Mouse (Mus musculus) urinary bladder, postnatal 25 days (tissue): ENCODE measurements around the gene Grb2.

ENCODE experiments used
- DNase-seq: peaks from one replicate; pipeline ENCODE4 v3.0.0; 2022; ENCODE audit warnings: low spot score

Gene Grb2

DNA sequence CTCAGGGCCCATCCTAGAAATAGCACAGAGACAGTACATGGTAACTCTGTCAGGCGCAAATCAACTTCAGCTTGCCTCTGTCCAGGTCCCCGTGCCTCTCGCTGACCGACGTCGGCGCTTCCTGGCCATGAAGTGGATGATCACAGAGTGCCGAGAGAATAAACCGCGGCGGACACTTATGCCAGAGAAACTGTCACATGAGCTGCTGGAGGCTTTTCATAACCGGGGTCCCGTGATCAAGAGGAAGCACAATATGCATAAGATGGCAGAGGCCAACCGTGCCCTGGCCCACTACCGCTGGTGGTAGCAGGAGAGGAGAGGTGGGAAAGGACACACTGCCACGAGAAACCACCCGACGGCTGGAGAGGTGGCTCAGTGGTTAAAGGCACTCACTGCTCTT is 101.7 kb downstream of the Grb2 start:
- DNase-seq: no peak

- no peak for DNase-seq
Measured at GRCm38 (mm10) chr11:115604304-115604696, 104.1 kb downstream of the Grb2 start.

DNA sequence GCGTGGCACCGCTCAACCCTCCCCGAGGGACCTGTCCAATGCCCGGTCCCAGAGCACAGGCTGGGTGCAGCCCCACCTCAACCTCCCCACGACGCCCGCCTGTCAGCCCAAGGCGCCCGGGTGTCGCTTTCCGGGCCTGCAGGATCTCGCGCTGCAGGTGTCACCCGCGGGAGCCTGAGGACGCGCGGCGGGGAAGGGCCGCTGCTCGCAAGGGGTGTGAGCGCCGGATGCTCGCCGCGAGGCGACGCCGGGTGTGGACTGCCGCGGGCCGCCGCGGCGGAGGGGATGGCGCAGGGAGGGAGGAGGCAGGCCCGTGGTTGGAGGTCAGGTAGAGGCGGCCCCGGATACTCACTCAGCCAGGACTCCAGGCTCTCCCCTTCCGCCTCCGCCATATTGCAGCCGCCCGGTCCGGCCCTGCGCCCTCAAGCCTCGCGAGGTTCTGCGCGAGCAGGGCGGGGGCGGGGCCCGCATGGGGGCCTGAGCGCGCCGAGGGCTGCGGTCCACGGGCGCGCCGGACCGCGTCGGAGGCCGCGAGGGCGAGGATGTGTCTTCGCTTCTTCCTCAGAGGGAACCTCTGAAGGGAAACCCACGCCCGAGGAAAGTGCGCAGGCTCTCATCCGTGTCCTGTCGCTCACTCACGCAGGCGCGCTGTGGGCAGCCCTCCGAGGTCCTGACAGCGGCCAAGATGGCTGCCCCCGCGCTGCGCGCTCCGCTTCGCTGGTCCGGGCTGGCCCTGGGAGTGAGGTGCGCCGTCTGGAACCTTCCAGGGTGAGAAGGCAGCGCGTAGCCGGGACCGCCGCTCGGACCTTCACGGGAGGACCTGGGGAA is 104.7 kb downstream of the Grb2 start, which contains the start of the genes Mrps7 and Gga3:
Gene Mrps7, plus strand, starts transcription at position 450 of the 828 bp plus-strand sequence.
Gene Gga3, minus strand, starts transcription at position 576 of the 828 bp plus-strand sequence.
- DNase-seq: peak; percentile 92

DNA sequence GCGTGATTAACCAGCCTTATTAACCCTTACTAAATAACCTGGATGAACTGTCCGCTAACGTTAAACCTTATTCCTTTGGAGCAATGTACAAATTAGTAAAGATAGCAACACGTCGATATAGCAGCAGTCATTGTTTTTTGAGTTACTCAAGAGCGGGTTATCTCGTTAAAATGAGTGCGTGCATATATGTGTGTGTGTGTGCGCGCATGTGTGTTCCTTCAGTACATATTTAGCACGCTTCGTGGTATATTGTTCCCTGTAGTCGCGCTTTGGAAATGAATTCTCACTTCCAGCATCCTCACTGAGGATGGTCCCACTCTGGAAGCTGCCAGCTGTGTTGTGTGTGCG is 105.3 kb downstream of the Grb2 start:
- DNase-seq: no peak

- no peak for DNase-seq
Measured at GRCm38 (mm10) chr11:115601174-115601573, 107.2 kb downstream of the Grb2 start.

- no peak for DNase-seq
Measured at GRCm38 (mm10) chr11:115600743-115601142, 107.7 kb downstream of the Grb2 start.

DNA sequence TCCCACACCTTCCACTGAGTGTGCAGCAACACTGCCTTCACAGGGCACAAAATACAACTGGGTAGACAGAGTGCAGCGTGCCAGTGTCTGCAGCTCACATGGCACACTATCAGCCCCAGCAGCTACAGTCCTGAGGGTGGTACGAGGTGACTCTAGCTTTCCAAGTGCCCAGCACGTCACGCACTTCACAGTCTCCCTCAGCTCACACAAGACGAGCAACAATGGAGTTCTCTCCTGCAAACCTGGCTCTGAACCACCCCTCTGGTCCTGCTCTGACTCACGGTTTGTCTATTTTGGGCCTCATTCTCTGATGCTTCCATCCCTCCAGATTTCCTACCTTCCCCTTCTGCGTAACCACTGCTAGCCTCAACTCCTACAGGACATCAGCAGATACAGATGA is 108.7 kb downstream of the Grb2 start:
- no peak for DNase-seq

GRCm38 (mm10) chr11:115598309-115598708 is 110.1 kb downstream of the Grb2 start:
- DNase-seq: no peak

- DNase-seq: no peak
Measured at GRCm38 (mm10) chr11:115595209-115595608, 113.2 kb downstream of the Grb2 start.
